Mouse (Mus musculus) forebrain, embryonic 13.5 days (tissue): ENCODE results near the gene 1700010I14Rik. TPM values are rescaled to one million over a fixed set of nuclear protein-coding genes. Genes with fewer than 3 reads are reported as not detected.
A peak's percentile ranks its signal among the peaks of the same experiment; 100 is the strongest.

Source experiments
- ATAC-seq: fragments of 200-750 bp; cut with Nextera tagmentation; 2 replicates; pipeline ENCODE4 v1.8.0; 2017
- H3K27ac ChIP-seq: fragments of 300-500 bp; sonication (generic); 2 replicates; pipeline ENCODE4 v1.5.1; 2015; ENCODE audit warnings: inconsistent platforms, mild to moderate bottlenecking, moderate library complexity
- H3K27me3 ChIP-seq: fragments of 300-500 bp; sonication (generic); 2 replicates; pipeline ENCODE4 v1.6.1; 2015; ENCODE audit warnings: mild to moderate bottlenecking, inconsistent platforms
- H3K36me3 ChIP-seq: fragments of 300-500 bp; sonication (generic); 2 replicates; pipeline ENCODE4 v1.6.1; 2015; ENCODE audit warnings: mild to moderate bottlenecking, inconsistent platforms; ENCODE audit not compliant: poor library complexity, severe bottlenecking
- H3K4me1 ChIP-seq: fragments of 300-500 bp; sonication (generic); 2 replicates; pipeline ENCODE4 v1.6.1; 2015; ENCODE audit warnings: inconsistent platforms
- H3K4me2 ChIP-seq: fragments of 300-500 bp; sonication (generic); 2 replicates; pipeline ENCODE4 v1.6.1; 2015; ENCODE audit warnings: inconsistent platforms, mild to moderate bottlenecking, moderate library complexity
- H3K4me3 ChIP-seq: fragments of 300-500 bp; sonication (generic); 2 replicates; pipeline ENCODE4 v1.5.1; 2015; ENCODE audit warnings: mild to moderate bottlenecking, inconsistent platforms
- H3K9ac ChIP-seq: fragments of 300-500 bp; sonication (generic); 2 replicates; pipeline ENCODE4 v1.6.1; 2015; ENCODE audit warnings: mild to moderate bottlenecking, inconsistent platforms
- H3K9me3 ChIP-seq: fragments of 300-500 bp; sonication (generic); replicated peaks from 2 replicates; pipeline ENCODE4 v1.6.1; 2016; ENCODE audit warnings: inconsistent platforms
- WGBS: fragments of 180-500 bp; shearing (Covaris S2); methylation state at CpG from one replicate; pipeline ENCODE4 v1.1.7; 2015; 5-methylcytosine and 5-hydroxymethylcytosine counted together
- polyA plus RNA-seq: library from polyadenylated mRNA; unstranded; fragments of >200 nt; fragmentation: Nextera tagmentation; extraction: Ambion mirVana; gene quantifications from 2 replicates; pipeline ENCODE4 v1.2.1, GENCODE M21; 2015

1700010I14Rik gene
- polyA plus RNA-seq, result 2.1 and 2.4 TPM in 2 replicates

DNA sequence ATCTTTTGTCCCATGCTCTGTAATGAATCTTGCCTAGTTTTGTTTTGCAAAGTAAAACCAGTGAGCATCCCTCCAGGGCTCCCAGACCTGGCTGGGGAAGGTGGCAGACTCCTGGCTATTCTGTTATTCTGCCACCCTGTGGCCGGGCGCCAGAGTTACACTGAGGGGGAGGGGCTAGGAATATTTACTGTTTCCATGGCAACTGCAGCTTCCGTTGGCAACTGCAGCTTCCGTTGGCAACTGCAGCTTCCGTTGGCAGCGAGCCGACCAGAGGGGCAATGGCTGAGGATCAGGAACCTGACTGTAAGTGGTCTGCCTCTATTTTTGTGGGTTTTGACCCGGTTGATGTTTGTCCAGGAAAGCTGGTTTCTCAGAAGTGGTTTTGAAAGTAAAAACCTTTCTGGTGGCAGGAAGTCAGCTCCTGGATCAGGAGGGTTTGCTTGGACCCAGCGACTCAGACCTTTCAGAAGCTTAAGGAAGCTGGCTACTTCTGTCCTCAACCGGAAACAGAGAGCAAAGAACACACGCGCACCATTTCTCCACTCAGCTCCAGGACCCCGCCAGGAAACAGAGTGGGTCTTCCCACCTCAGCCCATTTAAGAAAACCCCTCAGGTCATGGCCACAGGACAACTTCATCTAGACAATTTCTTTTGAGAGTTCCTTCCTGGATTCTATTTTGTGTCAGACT, at the start of gene 1700010I14Rik:
Gene 1700010I14Rik, plus strand, starts transcription at position 215 of the 689 bp plus-strand sequence.
- H3K9me3 ChIP-seq, result no peaks in the 10 kb centered on the region
- peak within 1 kb of the TSS; percentile 58 for H3K9ac ChIP-seq
- peaks cover 35% of the 10 kb centered on the region for H3K4me1 ChIP-seq
- no peaks in the 10 kb centered on the region for H3K27me3 ChIP-seq
- peak; percentile 9; the same call in 1 of the 2 replicates for ATAC-seq
- H3K4me3 ChIP-seq, result peak within 1 kb of the TSS; percentile 36
- peak within 1 kb of the TSS; percentile 65 for H3K4me2 ChIP-seq
- 6% methylated on average over 13 of the region's 13 CpGs for WGBS
- H3K36me3 ChIP-seq, result peaks cover 4% of the 10 kb centered on the region; the same call in 1 of the 2 replicates
- peak within 1 kb of the TSS; percentile 48 for H3K27ac ChIP-seq

DNA sequence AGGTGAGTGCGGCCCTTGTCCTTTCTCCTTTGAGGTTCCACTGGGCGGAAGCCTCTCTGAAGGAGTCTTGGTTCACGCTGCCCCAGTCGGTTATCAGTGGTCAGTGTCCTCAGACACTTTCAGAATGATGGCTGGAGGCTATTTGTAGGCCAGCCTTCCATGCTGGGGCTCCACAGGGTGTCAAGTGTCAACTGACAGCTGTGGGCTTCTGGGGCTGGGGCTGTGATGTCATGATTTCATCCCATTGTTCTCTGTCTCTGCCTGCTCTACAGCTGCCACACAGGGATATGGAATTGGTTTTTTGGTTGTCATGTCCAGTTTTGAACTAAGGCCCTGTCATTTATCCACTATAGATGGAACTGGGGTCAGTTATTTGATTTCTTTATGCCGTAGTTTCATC, 36.5 kb upstream of the 1700010I14Rik start:
- ATAC-seq, result no peak
- peaks cover 66% of the 10 kb centered on the region for H3K36me3 ChIP-seq
- 79% methylated on average over 5 of the region's 5 CpGs for WGBS

DNA sequence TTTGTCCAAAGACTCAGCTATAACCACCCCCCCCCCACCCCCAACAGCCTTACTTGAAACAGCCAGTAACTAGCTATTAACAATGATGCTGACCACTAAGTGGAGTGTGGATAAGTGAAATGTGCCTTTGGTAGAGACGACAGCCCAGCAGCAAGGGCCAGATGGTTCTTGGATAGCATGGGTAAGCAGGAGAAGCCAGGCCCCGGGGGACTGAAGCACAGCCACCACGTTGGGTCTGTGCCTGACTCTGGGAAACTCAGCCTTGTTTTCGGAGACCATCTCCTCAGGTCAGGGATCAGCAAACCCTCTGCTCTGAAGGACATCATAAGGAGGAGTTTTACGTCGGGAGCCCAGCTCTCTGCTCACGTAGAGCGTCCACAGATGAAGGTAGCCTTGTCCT, 35.2 kb upstream of the 1700010I14Rik start:
- peaks cover 10% of the 10 kb centered on the region; the same call in 1 of the 2 replicates for H3K4me1 ChIP-seq
- ATAC-seq, result no peak
- no peak overlapping the region for H3K4me2 ChIP-seq
- H3K9me3 ChIP-seq, result no peaks in the 10 kb centered on the region
- 91% methylated on average over 8 of the region's 8 CpGs for WGBS
- H3K36me3 ChIP-seq, result peaks cover 58% of the 10 kb centered on the region
- no peak overlapping the region for H3K9ac ChIP-seq
- no peak overlapping the region for H3K4me3 ChIP-seq
- no peak overlapping the region for H3K27ac ChIP-seq
- no peaks in the 10 kb centered on the region for H3K27me3 ChIP-seq

More for the DNA sequence above, 36.5 kb upstream of the 1700010I14Rik start:
- no peak overlapping the region for H3K4me2 ChIP-seq
- H3K9me3 ChIP-seq, result no peaks in the 10 kb centered on the region
- no peaks in the 10 kb centered on the region for H3K27me3 ChIP-seq
- H3K27ac ChIP-seq, result no peak overlapping the region
- H3K4me1 ChIP-seq, result peaks cover 10% of the 10 kb centered on the region; the same call in 1 of the 2 replicates
- no peak overlapping the region for H3K4me3 ChIP-seq
- H3K9ac ChIP-seq, result no peak overlapping the region

DNA sequence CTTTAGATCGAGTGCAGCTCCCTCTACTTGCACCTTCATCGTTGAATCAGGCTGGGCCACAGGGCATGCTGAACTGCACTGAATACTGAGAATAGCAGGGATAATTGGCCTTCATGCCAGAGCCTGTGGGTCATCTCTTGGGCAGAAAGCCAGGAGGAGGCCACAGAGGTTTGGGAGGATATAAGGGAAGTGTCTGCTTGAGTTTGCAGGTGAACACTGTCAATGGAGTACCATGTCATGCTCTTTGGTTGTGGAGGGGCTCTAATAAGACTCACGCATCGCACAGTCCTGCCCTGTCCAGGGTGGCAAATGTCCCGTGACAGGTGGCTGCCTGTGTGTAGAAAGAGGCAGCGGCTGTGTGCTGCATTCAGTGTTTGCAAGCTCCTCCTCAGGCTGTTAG, 30.0 kb upstream of the 1700010I14Rik start:
- WGBS, result 88% methylated on average over 6 of the region's 6 CpGs
- Histone ChIP-seq H3K9ac (no peak overlapping the region), H3K36me3 (peaks cover 24% of the 10 kb centered on the region), H3K27me3 (no peaks in the 10 kb centered on the region), H3K4me2 (no peak overlapping the region), H3K9me3 (no peaks in the 10 kb centered on the region), H3K27ac (no peak overlapping the region), H3K4me1 (peaks cover 32% of the 10 kb centered on the region), H3K4me3 (no peak overlapping the region)
- no peak for ATAC-seq

DNA sequence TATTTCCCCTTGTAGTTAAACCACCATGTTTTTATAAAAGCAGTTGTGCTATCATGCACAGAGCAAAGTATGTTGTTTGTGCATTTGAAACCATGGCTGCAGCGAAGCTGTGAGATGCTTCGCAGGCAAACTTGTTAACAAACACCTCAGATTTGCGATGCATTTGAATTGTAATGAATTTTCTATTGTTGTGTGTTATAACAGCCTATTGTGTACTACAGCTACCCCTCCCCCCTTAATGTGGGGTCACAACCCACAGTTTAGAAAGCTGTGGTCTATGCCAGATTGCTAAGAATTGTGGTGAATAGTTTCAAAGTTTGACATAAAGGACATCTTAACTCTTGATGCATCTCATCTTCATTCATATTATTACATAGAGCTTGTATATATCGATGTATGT, 27.7 kb upstream of the 1700010I14Rik start:
- Histone ChIP-seq H3K4me2 (no peak overlapping the region), H3K27me3 (no peaks in the 10 kb centered on the region), H3K36me3 (peaks cover 8% of the 10 kb centered on the region), H3K4me1 (peaks cover 33% of the 10 kb centered on the region), H3K9me3 (no peaks in the 10 kb centered on the region), H3K27ac (no peak overlapping the region), H3K9ac (no peak overlapping the region), H3K4me3 (no peak overlapping the region)
- no peak for ATAC-seq
- WGBS, result 75% methylated on average over 4 of the region's 4 CpGs

DNA sequence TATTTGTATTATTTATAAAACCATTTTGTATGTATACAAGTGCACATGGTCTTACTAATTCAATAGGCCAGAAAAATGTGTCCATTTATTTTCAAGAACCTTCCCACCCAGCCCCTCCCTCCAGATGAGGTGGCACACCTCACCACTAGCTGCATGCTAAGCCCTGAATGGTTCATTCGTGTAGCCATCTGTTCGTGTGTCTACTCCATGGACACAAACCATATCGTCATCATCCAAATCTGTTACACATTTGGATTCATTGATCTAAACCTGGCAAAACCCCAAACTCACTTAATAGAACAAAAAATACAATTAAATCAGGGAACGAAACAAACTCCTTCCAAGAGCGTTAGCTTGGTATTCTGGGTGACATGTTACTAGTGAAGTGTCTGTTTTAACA, 27.0 kb upstream of the 1700010I14Rik start:
- H3K27me3 ChIP-seq, result no peaks in the 10 kb centered on the region
- 57% methylated on average over 5 of the region's 5 CpGs for WGBS
- peaks cover 27% of the 10 kb centered on the region for H3K4me1 ChIP-seq
- no peak overlapping the region for H3K9ac ChIP-seq
- peak; percentile 79 for ATAC-seq
- peaks cover 14% of the 10 kb centered on the region for H3K36me3 ChIP-seq
- H3K4me3 ChIP-seq, result no peak overlapping the region
- H3K9me3 ChIP-seq, result no peaks in the 10 kb centered on the region
- H3K27ac ChIP-seq, result peak overlapping the region; percentile 46; the same call in 1 of the 2 replicates
- H3K4me2 ChIP-seq, result no peak overlapping the region

DNA sequence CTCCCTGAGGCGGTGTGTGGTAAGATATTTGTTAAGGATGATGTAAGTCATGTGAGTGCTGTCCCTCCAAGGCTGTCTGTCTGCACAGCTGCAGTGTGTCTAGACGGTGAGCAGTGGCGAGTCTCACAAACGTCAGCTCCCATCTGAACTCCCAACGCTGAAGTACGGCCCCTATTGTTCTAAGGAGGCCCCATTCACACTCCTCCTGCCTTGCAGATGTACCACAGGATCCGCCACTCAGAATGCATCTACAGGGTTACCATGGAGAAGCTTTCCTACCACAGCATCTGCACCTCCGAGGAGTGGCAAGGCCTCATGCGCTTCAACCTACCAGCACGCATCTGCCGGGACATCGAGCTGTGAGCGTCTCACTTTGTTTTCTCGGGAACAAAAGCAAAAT, 26.5 kb upstream of the 1700010I14Rik start:
- H3K9ac ChIP-seq, result no peak overlapping the region
- no peaks in the 10 kb centered on the region for H3K9me3 ChIP-seq
- peaks cover 23% of the 10 kb centered on the region for H3K4me1 ChIP-seq
- peaks cover 19% of the 10 kb centered on the region for H3K36me3 ChIP-seq
- no peak overlapping the region for H3K4me2 ChIP-seq
- no peak overlapping the region for H3K4me3 ChIP-seq
- WGBS, result 32% methylated on average over 14 of the region's 14 CpGs
- peak overlapping the region; percentile 46; the same call in 1 of the 2 replicates for H3K27ac ChIP-seq
- no peaks in the 10 kb centered on the region for H3K27me3 ChIP-seq
- ATAC-seq, result peak; percentile 84

DNA sequence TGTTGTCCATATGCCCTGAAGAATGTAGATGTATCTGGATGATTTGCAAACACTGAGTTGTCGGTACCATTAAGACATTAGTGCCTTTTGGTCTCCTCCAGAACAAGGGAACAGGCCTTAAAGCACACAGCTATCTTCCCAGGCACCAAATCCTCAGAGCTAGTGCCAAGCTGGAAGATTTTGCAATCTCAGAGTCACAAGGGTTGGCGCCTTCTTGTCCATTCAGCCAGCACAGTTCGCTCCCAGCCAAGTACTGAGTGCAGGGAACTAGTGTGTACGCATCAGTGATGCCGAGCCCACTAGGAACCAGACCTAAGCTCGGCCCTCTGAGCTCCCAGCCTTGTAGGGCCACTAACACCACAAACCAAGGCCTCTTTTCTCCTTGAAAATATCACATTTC, 23.0 kb upstream of the 1700010I14Rik start:
- Histone ChIP-seq H3K4me1 (peaks cover 19% of the 10 kb centered on the region), H3K27me3 (no peaks in the 10 kb centered on the region), H3K36me3 (peaks cover 53% of the 10 kb centered on the region), H3K9me3 (no peaks in the 10 kb centered on the region), H3K4me2 (no peak overlapping the region), H3K27ac (no peak overlapping the region), H3K4me3 (no peak overlapping the region), H3K9ac (no peak overlapping the region)
- no peak for ATAC-seq
- 94% methylated on average over 6 of the region's 6 CpGs for WGBS

DNA sequence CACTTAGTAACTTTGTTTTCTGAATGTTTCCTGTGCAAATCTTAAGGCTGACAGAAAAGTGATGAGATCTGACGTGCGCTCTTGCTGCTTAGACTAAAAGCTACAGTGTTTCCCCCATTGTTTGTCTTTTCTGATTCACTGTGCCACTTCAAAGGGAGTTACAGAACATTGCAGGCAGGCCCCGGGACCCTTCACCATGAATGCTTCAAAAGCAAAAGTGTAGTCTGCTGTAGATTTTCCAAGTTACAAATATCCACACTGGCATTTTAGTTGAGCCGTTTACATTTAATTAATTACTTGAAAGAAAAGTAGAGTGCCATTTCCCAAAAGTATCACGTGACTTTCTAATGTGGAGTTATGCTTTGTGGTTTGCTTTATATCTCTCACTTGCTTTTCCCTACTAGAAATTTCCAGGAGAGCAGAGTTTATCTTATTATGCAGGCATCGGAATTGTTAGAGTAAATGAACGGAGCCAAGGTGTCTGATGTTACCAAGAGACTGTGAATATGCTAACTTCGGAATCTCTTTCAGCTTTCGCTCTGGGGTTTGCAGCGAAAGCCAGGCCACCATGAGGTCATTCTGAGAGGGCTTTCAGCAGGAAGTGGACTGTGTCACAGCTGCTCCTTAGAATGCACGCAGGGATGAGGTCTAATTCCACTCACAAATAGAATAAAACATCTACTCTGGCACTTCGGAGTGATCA, 15.8 kb upstream of the 1700010I14Rik start:
- Histone ChIP-seq H3K27me3 (no peaks in the 10 kb centered on the region), H3K9me3 (no peaks in the 10 kb centered on the region), H3K4me2 (no peak overlapping the region), H3K4me1 (peaks cover 25% of the 10 kb centered on the region), H3K4me3 (no peak overlapping the region), H3K27ac (no peak overlapping the region), H3K36me3 (peaks cover 54% of the 10 kb centered on the region), H3K9ac (no peak overlapping the region)
- no peak for ATAC-seq
- 17% methylated on average over 12 of the region's 12 CpGs for WGBS

DNA sequence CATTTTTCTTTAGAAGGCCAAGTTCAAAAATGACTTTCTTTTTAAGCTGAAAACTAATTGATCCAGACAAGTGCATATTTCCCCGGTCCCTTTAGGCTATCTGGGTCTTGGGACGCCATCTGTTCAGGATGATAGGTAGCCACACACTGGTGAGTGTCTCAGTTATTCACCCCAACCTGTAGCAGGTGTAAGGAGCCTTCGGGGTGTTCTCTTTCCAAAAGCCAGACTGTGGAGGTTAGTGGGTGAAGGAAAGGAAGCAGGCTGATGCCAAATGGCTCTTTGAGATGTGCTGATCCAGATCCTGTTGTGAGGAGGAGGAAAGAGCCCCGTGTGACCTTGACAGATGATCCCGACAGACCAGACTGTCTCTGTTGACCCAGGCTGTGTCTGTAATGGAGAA, 14.8 kb upstream of the 1700010I14Rik start:
- 84% methylated on average over 5 of the region's 5 CpGs for WGBS
- H3K4me1 ChIP-seq, result peaks cover 25% of the 10 kb centered on the region
- H3K9me3 ChIP-seq, result no peaks in the 10 kb centered on the region
- no peak for ATAC-seq
- peaks cover 49% of the 10 kb centered on the region for H3K36me3 ChIP-seq
- no peak overlapping the region for H3K9ac ChIP-seq
- no peaks in the 10 kb centered on the region for H3K27me3 ChIP-seq
- no peak overlapping the region for H3K27ac ChIP-seq
- H3K4me2 ChIP-seq, result no peak overlapping the region
- H3K4me3 ChIP-seq, result no peak overlapping the region

DNA sequence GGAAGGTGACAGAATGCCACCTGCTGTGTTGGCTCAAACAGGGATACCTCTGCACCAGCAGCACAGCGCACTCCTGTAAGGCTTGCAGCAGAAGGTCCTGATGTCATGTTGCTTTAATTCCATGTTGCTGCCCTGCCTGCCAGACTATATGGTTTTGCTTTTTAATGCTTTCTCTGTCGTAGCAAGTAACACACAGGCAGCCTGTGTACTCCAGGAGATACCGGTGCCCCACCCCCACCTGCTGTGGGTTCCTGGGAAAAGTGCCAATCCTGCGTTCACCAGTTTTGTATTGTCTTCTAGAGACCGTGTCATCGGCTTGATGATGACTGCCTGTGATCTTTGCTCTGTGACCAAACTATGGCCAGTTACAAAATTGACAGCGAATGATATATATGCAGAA, 13.7 kb upstream of the 1700010I14Rik start:
- 58% methylated on average over 7 of the region's 7 CpGs for WGBS
- H3K36me3 ChIP-seq, result peaks cover 47% of the 10 kb centered on the region
- no peak overlapping the region for H3K4me3 ChIP-seq
- no peaks in the 10 kb centered on the region for H3K9me3 ChIP-seq
- no peak for ATAC-seq
- H3K9ac ChIP-seq, result no peak overlapping the region
- no peak overlapping the region for H3K27ac ChIP-seq
- H3K4me1 ChIP-seq, result peaks cover 25% of the 10 kb centered on the region
- no peak overlapping the region for H3K4me2 ChIP-seq
- no peaks in the 10 kb centered on the region for H3K27me3 ChIP-seq

DNA sequence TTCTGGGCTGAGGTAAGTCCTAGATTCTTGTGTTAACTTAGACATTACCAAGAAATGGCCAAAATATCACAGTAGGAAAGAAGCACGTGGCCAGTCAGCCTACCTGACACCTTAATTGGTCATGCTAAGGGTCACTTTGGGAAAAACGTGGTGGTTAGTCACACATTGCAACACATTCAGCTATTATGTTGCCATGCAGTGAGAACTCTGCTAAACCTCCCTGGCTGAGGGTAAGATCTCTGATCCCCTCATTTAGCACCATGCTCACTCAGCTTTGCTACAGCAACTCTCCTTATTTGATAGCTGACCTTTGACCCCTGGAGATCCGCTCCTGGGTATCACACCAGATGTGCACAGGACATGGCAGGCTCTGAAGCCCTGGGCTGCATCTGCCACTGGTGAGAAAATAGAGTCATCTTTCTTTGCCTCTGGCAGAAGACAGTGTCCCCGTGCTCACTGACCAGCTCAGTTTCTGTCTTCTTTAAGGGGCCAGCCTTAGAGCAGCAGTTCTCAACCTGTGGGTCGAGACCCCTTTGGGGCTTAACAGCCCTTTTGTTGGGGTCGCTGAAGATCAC, 13.2 kb upstream of the 1700010I14Rik start:
- no peaks in the 10 kb centered on the region for H3K9me3 ChIP-seq
- peaks cover 25% of the 10 kb centered on the region for H3K4me1 ChIP-seq
- no peak overlapping the region for H3K9ac ChIP-seq
- WGBS, result 79% methylated on average over 6 of the region's 6 CpGs
- H3K36me3 ChIP-seq, result peaks cover 47% of the 10 kb centered on the region
- H3K27ac ChIP-seq, result no peak overlapping the region
- no peak overlapping the region for H3K4me2 ChIP-seq
- H3K4me3 ChIP-seq, result no peak overlapping the region
- H3K27me3 ChIP-seq, result no peaks in the 10 kb centered on the region
- ATAC-seq, result no peak
